Mouse (Mus musculus) right cerebral cortex, postnatal 10 days (tissue): ENCODE data around the gene Reg3b.
"Not testable (repeated sequence)": the region's sequence is repeated elsewhere in the genome, so short reads cannot be mapped to it uniquely, and the experiment has no call there.

Experiments
- DNase-seq, 2 experiments: peaks; one replicate each; pipeline ENCODE4 v3.0.0; 2021; ENCODE audit warnings: low spot score in 2 of 2

Reg3b gene

DNA sequence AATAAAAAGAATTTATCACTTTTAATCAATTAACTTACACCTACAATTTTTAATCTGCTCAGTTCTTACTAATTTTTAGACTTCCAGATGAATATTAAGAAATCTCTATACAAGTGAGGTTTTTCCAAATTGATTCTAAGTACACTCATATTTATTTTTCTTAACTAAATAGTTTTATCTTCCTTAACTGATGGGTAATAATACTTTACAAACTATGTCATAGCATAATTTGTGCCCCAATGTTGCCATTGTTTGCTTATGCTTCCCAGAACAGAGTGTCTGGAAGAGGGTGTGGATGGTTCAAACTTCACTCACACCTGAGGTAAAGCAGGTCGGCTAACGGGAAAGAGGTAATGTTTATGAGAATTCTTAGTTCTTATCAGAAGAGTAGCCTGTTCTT, at the start of gene Reg3b:
TSS of gene Reg3b (plus strand) at position 301 of the 400 bp plus-strand sequence.
- no peak for DNase-seq

DNA sequence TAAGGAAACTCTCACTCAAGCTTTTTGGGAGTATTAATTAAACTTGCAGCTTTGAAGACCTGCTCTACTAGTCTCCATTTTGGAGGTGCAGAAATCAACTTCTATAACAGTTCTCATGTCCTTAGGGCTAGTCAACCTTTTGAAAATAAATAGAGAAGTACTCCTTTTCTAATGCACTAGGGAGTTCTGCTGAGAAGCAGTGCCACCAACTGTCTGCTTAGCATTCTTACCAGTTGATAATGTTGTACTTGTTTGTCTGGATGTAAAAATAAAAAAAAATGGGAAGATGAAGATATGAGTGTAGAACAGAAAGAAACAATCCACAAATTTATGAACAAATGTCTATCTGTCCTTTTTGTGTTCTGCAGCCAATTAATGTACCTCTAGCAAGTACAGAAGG, 42.7 kb upstream of the Reg3b start:
- DNase-seq = peak; percentile 33 to 38

DNA sequence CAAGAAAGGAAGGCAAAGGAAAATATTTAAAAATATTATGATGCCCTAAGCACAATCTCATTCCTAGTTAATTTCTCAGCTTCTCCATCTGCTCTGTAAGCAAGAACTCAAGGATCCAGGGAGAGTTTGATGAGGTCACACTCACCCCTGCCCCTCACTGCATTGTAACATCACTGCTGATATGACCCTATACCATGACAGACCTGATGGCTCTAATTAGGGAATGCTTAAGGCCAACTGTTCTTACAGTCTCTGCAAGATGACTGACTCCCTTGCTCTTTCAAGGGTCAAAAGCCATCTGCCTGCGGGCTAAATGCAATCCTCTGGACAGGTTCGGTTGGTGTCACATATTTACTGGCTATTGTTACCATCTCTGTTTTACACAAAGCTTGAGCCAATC, 41.3 kb upstream of the Reg3b start:
- DNase-seq = no peak

DNA sequence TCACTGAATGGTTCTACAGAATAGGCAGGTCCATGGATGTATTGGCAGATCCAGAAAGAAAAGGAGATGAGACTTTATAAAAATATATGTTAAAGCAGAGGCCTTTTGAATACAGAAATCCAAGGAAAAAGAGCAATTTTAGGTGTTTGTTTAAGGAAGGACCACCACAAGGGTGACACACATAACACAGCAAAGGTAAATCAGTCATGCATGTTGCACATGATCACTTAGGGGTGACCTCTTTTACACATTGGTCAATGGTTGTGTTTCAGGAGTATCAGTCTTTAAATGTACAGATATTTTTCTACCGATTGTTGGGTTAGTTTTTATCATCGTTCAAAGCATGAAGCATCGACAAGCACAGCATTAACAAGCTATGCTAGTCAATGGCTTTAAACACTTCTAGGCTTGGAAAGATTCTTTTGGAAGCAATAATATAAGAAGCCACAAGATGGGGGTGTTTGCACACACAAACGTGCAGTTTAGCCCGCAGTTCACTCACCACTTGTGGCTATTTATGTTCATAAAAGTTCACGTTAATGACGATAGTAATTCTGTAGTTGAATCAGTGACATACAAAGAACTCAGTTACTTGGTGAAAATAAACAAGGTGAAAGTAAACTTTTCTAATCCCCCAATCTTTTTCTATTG, 38.4 kb upstream of the Reg3b start:
- DNase-seq = peak; percentile 26 to 36

DNA sequence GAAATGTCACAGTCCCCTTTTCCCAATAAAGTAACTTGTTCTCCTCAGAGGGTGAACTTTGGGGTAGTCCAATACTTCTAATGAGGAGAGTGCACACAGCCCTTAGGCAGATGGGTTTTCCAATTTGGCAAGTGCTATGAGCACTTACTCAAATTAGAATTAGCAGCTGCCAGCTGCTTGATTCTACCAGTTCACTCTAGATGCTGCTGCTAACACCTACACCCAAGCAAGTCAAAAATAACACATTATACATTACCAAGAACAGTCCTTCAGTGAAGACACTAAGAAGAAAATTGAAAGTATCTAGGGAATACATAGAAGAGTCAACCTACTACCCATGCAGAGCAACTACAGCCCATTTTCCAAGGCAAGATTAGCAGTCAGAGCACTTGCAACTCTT, 30.2 kb upstream of the Reg3b start:
- DNase-seq = peak in 1 of 2 experiments; percentile 24

DNA sequence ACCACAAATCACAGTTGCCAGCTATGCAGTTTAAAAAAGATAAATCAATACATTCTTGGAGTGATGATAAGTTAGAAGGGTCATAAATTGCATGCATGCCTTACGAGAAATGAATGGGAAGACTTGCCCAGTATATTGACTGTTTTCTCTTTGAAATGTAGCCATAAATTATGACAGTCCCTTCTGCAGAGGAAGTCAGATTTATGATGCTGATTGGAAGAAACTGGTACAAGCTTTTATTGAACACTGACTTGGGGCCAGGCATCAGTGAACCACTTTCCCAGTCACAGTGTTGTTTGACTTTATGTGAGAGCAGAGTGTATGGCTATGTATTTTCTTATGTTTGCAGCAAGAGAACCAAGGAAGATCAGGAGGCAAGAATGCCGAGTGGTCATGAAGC, 28.8 kb upstream of the Reg3b start:
- DNase-seq = no peak

DNA sequence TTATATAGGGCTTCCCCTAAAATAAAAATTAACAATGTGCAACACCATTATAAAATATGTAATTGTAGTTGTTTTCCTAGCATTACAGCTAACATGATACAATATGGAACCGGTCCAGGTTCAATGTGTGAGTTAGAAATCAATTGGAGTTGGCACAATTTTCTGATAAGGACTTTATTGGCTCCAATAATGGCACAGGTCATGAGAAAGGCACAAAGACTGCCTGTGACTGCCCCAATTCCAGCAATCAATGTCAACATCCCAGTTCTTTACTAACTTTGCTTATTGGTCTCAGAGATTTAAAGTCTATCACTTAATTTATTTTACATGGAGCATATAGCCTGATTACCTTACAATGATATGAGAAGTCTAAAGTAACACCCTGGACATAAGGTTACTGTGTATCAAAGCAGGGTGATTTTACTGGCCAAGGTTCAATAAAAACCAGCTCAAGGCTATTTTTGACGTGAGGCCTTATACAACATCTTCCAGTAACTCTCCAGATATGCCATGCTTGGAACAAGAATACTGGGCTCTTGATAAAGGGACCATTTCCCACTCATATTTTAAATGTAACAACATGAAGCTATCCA, 8.4 kb upstream of the Reg3b start:
- DNase-seq = no peak

DNA sequence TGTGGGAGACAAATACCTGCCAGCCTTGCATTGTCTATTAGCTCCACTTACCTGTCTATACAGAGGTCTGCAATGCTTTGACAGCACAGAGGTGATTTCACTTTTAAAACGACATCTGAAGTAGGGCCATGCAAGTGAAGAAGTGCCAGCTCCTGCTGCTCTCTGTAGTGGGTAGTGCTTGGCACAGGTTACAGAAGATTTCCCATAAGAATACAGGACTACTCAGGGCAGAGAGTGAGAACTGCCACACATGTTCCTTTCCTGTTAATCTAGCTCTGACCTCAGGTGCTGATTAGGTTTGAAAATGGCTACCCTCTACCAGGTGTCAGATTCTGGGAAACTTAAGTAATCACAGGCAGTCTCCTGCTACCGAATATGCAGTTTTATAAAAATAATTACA, 8.3 kb downstream of the Reg3b start, which contains the start of gene Reg3d:
TSS of gene Reg3d (minus strand) at position 101 of the 400 bp plus-strand sequence.
- DNase-seq = no peak

DNA sequence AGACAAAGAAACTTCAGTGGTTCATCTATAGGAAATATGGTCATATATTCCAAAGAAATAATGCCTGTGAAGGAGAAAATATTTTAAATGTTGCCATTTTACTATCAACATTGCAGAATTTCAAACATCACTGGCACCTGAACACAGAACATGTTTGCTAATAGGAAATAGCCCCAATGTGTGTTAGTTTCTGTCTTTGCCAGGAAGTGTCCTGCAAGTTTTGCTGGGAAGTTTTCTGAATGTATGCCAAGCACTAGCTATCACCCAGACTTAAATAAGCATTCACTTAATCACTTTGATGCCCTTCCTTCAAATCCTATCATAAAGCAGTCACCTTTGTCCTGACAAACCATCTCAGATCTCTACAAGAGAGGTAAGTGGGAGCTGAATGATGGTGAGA, 10.0 kb downstream of the Reg3b start, which contains the start of gene Reg3a:
TSS of gene Reg3a (plus strand) at position 301 of the 400 bp plus-strand sequence.
- no peak for DNase-seq

DNA sequence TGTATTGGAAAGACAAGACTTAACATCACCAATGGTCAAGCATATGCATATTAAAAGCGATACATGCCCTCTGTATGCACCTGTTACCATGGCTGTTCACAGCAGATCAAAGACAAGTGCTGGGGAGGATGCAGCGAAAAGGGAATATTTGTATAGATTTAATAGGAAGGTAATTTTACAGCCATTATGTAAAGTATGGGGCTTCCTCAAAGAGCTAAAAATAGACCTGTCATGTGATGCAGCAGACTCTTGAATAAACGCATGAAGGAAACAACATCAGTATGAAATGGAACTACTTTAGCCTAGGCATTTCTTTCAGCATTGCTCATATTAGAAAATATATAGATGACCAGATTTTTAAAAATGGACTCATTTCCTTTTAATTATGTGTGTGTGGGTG, 15.2 kb downstream of the Reg3b start:
- no peak for DNase-seq

DNA sequence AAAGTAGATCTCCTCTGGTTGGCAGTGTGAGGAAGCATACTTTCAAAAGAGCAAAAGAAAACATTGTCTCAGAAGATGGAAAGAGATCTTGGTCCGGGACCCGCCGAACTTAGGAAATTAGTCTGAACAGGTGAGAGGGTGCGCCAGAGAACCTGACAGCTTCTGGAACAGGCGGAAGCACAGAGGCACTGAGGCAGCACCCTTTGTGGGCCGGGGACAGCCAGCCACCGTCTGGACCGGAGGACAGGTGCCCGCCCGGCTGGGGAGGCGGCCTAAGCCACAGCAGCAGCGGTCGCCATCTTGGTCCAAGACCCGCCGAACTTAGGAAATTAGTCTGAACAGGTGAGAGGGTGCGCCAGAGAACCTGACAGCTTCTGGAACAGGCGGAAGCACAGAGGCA, 24.9 kb downstream of the Reg3b start, which contains the start of gene Reg2:
TSS of gene Reg2 (plus strand) at position 301 of the 400 bp plus-strand sequence.
- not testable (repeated sequence) for DNase-seq

DNA sequence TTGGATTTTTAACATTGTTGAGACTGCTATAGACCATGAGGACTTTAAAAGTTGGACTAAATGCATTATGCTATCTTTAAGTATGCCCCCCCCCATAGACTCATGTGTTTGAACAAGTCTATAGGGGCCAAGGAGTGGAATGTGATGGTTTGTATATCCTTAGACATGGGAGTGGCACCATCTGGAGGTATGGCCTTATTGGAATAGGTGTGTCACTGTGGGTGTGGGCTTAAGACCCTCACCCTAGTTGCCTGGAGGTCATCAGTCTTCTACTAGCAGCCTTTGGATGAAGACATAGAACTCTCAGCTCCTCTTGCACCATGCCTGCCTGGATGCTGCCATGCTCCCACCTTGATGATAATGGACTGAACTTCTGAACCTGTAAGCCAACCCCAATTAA, 52.0 kb downstream of the Reg3b start, which contains the start of gene Reg1:
TSS of gene Reg1 (plus strand) at position 301 of the 400 bp plus-strand sequence.
- not testable (repeated sequence) for DNase-seq
